Mouse (Mus musculus): ENCODE results near the gene Prkn. TPM values are rescaled to one million over a fixed set of nuclear protein-coding genes. Genes with fewer than 3 reads are reported as not detected.
A peak's percentile ranks its signal among the peaks of the same experiment; 100 is the strongest.

Gene Prkn
- polyA plus RNA-seq, 1 experiment from 2014 or later = 2.8 TPM

- no peaks in the 10 kb centered on the region for H3K4me1 ChIP-seq (ENCODE audit: insufficient read depth, low read depth, low read length)
- no peak overlapping the region for H3K27ac ChIP-seq (ENCODE audit: low read length)
- H3K27me3 ChIP-seq (replicated peaks; ENCODE audit: insufficient read depth, low read length) = no peaks in the 10 kb centered on the region
- ATAC-seq (no peak), DNase-seq (ENCODE audit: low spot score) (no peak)
- H3K9ac ChIP-seq (replicated peaks; ENCODE audit: low read depth) = no peak overlapping the region
- H3K4me3 ChIP-seq (ENCODE audit: low read depth, low read length) = no peak overlapping the region
- H3K36me3 ChIP-seq (ENCODE audit: insufficient read depth, low read length) = no peaks in the 10 kb centered on the region
- no peak overlapping the region for H3K4me2 ChIP-seq (replicated peaks; ENCODE audit: low read depth, low read length)
- H3K9me3 ChIP-seq (ENCODE audit: low read length) = no peaks in the 10 kb centered on the region
- WGBS = 88% methylated on average over 9 of the region's 9 CpGs
- no peak for TF ChIP-seq EP300 (IDR thresholded peaks at IDR 0.05)
- TF ChIP-seq CTCF (IDR thresholded peaks at IDR 0.05) = no peak
These were observed 733.5 kb downstream of the Prkn start for GRCm38 (mm10) chr17:11573666-11574065.

DNA sequence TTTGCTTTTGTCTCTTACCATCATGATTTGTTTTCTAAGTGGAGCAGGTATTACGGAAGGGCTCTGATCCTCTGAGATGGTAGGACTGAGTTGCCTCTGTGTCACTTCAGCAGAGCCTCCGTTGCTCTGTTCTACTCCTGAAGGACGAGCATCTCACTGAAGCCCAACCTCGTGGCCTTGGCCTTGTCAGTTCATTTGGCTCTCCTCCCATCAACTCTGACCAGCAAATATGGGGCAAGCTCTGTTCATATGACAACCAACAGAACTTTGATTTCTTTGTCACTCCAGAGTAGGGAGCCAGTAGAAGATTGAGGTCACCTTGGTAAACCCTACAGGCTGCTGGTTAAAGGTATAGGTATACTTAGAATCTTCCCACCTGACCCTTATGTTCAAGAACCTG lies 745.3 kb downstream of the Prkn start:
- H3K4me2 ChIP-seq (replicated peaks; ENCODE audit: low read depth, low read length) = no peak overlapping the region
- no peak overlapping the region for H3K4me3 ChIP-seq (ENCODE audit: low read depth, low read length)
- no peaks in the 10 kb centered on the region for H3K36me3 ChIP-seq (ENCODE audit: insufficient read depth, low read length)
- H3K4me1 ChIP-seq (ENCODE audit: insufficient read depth, low read depth, low read length) = no peaks in the 10 kb centered on the region
- H3K27ac ChIP-seq (ENCODE audit: low read length) = no peak overlapping the region
- TF ChIP-seq EP300 (IDR thresholded peaks at IDR 0.05) = no peak
- no peak for TF ChIP-seq CTCF (IDR thresholded peaks at IDR 0.05)
- ATAC-seq (no peak), DNase-seq (ENCODE audit: low spot score) (no peak)
- WGBS = 74% methylated on average over 4 of the region's 4 CpGs
- H3K9me3 ChIP-seq (ENCODE audit: low read length) = no peaks in the 10 kb centered on the region
- H3K9ac ChIP-seq (replicated peaks; ENCODE audit: low read depth) = no peak overlapping the region
- no peaks in the 10 kb centered on the region for H3K27me3 ChIP-seq (replicated peaks; ENCODE audit: insufficient read depth, low read length)

DNA sequence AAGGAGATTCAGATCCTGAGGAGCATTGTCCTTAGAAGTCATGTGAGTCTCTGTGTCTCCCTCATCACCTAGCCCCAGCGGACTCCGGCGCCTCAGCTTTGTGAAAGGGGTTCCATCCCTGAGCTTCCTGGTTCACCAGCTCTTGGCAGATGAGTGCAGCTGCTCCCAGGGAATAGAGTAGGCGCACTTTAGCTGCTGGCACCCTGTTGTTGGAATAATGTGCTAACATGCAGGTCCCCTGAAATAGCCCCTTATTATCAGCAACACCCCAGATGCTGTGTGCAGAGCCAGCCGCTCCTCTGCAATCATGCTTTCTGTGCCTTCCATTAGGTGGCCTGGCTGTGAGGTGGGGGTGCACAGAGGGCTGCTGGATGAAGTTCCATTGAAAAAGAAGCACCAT lies 767.7 kb downstream of the Prkn start:
- 87% methylated on average over 5 of the region's 5 CpGs for WGBS
- Histone ChIP-seq H3K4me3 (ENCODE audit: low read depth, low read length) (no peak overlapping the region), H3K27me3 (replicated peaks; ENCODE audit: insufficient read depth, low read length) (no peaks in the 10 kb centered on the region), H3K4me2 (replicated peaks; ENCODE audit: low read depth, low read length) (no peak overlapping the region), H3K9me3 (ENCODE audit: low read length) (0 out of 2 replicates have a peak, but pooled peaks cover 1% of the 10 kb centered on the region), H3K4me1 (ENCODE audit: insufficient read depth, low read depth, low read length) (peaks cover 2% of the 10 kb centered on the region; the same call in 1 of the 2 replicates), H3K9ac (replicated peaks; ENCODE audit: low read depth) (no peak overlapping the region), H3K36me3 (ENCODE audit: insufficient read depth, low read length) (no peaks in the 10 kb centered on the region), H3K27ac (ENCODE audit: low read length) (no peak overlapping the region)
- no peak for DNase-seq (ENCODE audit: low spot score)
- no peak for ATAC-seq
- no peak for TF ChIP-seq EP300 (IDR thresholded peaks at IDR 0.05)

GRCm38 (mm10) chr17:11611459-11611858 lies 771.3 kb downstream of the Prkn start:
- Histone ChIP-seq H3K36me3 (ENCODE audit: insufficient read depth, low read length) (no peaks in the 10 kb centered on the region), H3K9ac (replicated peaks; ENCODE audit: low read depth) (no peak overlapping the region), H3K27me3 (replicated peaks; ENCODE audit: insufficient read depth, low read length) (no peaks in the 10 kb centered on the region), H3K4me3 (ENCODE audit: low read depth, low read length) (no peak overlapping the region), H3K9me3 (ENCODE audit: low read length) (no peaks in the 10 kb centered on the region), H3K27ac (ENCODE audit: low read length) (no peak overlapping the region), H3K4me2 (replicated peaks; ENCODE audit: low read depth, low read length) (no peak overlapping the region), H3K4me1 (ENCODE audit: insufficient read depth, low read depth, low read length) (peaks cover 6% of the 10 kb centered on the region; the same call in 1 of the 2 replicates)
- WGBS = 11% methylated on average over 7 of the region's 7 CpGs
- TF ChIP-seq CTCF (IDR thresholded peaks at IDR 0.05) = peak; percentile 81
- no peak for TF ChIP-seq EP300 (IDR thresholded peaks at IDR 0.05)
- ATAC-seq (no peak), DNase-seq (ENCODE audit: low spot score) (peak; percentile 58)

- no peak overlapping the region for H3K9ac ChIP-seq (replicated peaks; ENCODE audit: low read depth)
- no peaks in the 10 kb centered on the region for H3K36me3 ChIP-seq (ENCODE audit: insufficient read depth, low read length)
- 36% methylated on average over 20 of the region's 21 CpGs for WGBS
- DNase-seq (ENCODE audit: low spot score) = peak; percentile 44
- no peaks in the 10 kb centered on the region for H3K27me3 ChIP-seq (replicated peaks; ENCODE audit: insufficient read depth, low read length)
- no peak overlapping the region for H3K4me3 ChIP-seq (ENCODE audit: low read depth, low read length)
- TF ChIP-seq CTCF (IDR thresholded peaks at IDR 0.05) (no peak), EP300 (IDR thresholded peaks at IDR 0.05) (no peak)
- no peak overlapping the region for H3K27ac ChIP-seq (ENCODE audit: low read length)
- H3K4me2 ChIP-seq (replicated peaks; ENCODE audit: low read depth, low read length) = peak overlapping the region; percentile 36; the same call in 1 of the 2 replicates
- peaks cover 6% of the 10 kb centered on the region; the same call in 1 of the 2 replicates for H3K4me1 ChIP-seq (ENCODE audit: insufficient read depth, low read depth, low read length)
- no peaks in the 10 kb centered on the region for H3K9me3 ChIP-seq (ENCODE audit: low read length)
- ATAC-seq = peak; percentile 70
These were observed 772.8 kb downstream of the Prkn start for GRCm38 (mm10) chr17:11612801-11613531.

DNA sequence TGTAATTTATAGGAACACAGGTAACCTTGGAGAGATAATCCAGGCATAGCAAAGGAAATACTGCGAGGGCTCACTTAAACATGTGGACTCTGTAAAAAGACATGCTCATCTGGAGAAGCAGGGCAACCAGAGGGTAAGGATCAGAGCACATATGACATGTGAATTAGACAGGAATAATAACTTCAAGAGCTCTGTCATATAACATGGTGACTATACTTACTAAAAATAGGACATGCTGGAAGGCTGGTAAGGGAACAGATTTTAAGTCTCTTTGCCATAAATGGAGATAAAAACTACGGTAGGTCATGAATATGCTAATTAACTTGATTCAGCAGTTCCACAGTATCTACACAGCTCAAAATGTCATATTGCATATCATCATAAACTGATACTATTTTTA lies 777.4 kb downstream of the Prkn start:
- Histone ChIP-seq H3K27ac (ENCODE audit: low read length) (no peak overlapping the region), H3K27me3 (replicated peaks; ENCODE audit: insufficient read depth, low read length) (no peaks in the 10 kb centered on the region), H3K4me3 (ENCODE audit: low read depth, low read length) (no peak overlapping the region), H3K4me1 (ENCODE audit: insufficient read depth, low read depth, low read length) (peaks cover 6% of the 10 kb centered on the region; the same call in 1 of the 2 replicates), H3K36me3 (ENCODE audit: insufficient read depth, low read length) (no peaks in the 10 kb centered on the region), H3K9ac (replicated peaks; ENCODE audit: low read depth) (no peak overlapping the region), H3K4me2 (replicated peaks; ENCODE audit: low read depth, low read length) (no peak overlapping the region), H3K9me3 (ENCODE audit: low read length) (no peaks in the 10 kb centered on the region)
- TF ChIP-seq EP300 (IDR thresholded peaks at IDR 0.05) (no peak), CTCF (IDR thresholded peaks at IDR 0.05) (no peak)
- ATAC-seq (no peak), DNase-seq (ENCODE audit: low spot score) (no peak)
- WGBS = 71% methylated on average over 2 of the region's 2 CpGs

Measured in lung, postnatal 0 days (tissue).